Mouse (Mus musculus) T-helper 2 cell (primary cell): ENCODE measurements around the gene Defb35.
"Not testable (repeated sequence)": the region's sequence is repeated elsewhere in the genome, so short reads cannot be mapped to it uniquely, and the experiment has no call there.

Source experiments
- in situ Hi-C: fragments of 300-600 bp; cut with MboI, MseI; formaldehyde crosslinking; loops from one replicate; pipeline ENCODE4 v1.15.1; 2025; ENCODE audit warnings: high pct_unique_total_duplicates

Gene Defb35

GRCm38 (mm10) chr8:21938052-21938451, at the start of gene Defb35:
Gene Defb35, plus strand, starts transcription at chr8:21938352.
- in situ Hi-C loops = not testable (repeated sequence)

- in situ Hi-C loops = not testable (repeated sequence)
Measured at GRCm38 (mm10) chr8:21906290-21906689, 31.9 kb upstream of the Defb35 start, which contains the start of gene Defb11. Gene Defb11, minus strand, starts transcription at chr8:21906412.

- in situ Hi-C loops = no loop called here
Measured at GRCm38 (mm10) chr8:21911931-21912330, 26.2 kb upstream of the Defb35 start.

DNA sequence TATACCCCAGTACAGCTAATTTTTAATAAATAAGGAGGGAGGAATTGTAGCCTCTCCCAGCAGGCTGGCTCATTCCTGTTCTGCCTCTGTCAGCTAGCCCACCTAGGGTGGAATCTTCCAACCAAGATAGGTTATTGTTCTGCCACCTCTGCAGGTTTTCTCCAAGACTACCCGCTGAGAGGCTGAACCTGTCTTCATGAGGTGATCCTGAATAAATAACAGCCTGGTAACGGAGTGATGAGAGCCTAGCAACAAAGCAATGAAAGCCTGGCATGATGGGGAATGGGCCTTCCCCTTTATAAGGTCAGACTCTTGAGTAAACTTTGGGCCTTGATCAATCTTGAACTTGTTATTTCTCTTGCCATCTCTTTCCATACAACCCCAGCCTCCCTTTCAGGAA, 25.6 kb upstream of the Defb35 start:
- in situ Hi-C loops = no loop called here

GRCm38 (mm10) chr8:21915625-21916024, 22.5 kb upstream of the Defb35 start:
- in situ Hi-C loops = no loop called here

DNA sequence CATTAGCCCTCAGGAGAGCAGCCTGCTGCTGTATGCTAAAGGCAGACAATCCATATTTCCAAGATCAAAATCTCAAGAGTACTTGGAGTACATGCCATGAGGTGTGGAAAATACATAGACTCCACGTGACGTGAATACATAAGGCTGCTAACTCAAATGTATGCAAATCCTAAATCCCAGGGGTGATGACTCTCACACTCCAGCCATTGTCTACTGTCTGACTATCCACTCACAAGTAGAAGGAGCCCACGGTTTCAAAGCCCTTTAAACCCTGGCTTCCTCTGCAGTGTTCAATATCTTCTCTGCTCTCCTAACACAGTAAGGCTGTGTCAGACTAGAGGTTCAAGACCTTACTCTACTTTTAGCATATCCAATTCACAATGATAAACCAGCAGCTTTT, 7.4 kb upstream of the Defb35 start:
- in situ Hi-C loops = not testable (repeated sequence)

- in situ Hi-C loops = no loop called here
Measured at GRCm38 (mm10) chr8:21932610-21933009, 5.5 kb upstream of the Defb35 start, which contains the start of gene Defb15. Gene Defb15, minus strand, starts transcription at chr8:21932710.

- in situ Hi-C loops = no loop called here
Measured at GRCm38 (mm10) chr8:21946462-21946861, 8.3 kb downstream of the Defb35 start, which contains the start of gene Defb13. Gene Defb13, plus strand, starts transcription at chr8:21946762.

DNA sequence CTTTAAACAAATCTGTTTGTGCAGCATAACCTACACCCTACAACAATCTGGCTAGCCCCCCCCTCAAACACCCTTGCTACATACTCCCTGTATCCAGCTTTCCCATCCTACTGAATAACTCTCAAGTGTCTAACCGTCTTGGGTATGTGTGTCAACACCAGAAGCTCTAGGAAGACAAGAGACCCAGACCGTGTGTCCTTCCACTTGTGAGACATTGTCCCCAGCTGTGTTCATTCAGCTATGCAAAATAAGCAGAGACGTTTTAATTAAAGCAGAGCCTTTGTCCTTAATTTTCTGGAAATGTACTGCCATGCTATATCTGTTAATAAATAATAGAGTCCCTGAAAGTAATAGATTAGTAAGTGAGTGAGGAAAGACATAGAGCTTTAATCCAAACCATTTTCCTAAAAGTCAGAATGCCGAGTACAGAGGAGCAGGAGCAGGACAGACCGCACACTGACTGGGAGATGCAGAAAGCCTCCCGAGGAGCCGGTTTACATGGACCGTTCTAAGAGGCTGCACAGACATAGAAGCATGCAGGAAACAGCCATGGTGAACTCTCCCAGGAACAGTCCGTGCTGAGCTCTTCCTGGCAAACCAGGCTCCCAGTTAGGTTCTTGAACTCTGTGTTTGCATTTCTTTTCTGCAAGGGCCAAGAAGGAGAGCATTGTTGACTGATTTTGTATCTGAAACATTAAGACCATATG, 9.3 kb downstream of the Defb35 start:
- in situ Hi-C loops = no loop called here

DNA sequence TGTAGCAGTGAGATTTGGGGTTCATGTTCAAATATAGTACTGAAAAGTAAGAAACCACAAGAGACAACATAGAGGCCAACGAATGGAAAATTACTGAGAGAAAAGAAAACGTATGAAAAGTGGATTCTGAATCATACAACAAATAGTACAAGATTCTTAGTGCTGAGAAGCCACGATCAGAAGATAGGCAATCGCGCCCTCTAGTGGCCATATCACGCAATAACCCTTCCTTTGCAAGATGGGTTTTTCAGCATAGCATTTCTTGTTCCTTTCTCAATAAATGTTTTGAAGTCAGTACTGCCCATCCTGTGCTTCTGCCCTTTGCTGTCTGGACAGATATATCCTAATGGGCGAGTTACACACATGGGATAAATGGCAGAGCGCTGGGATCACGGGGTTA, 17.2 kb downstream of the Defb35 start:
- in situ Hi-C loops = no loop called here

DNA sequence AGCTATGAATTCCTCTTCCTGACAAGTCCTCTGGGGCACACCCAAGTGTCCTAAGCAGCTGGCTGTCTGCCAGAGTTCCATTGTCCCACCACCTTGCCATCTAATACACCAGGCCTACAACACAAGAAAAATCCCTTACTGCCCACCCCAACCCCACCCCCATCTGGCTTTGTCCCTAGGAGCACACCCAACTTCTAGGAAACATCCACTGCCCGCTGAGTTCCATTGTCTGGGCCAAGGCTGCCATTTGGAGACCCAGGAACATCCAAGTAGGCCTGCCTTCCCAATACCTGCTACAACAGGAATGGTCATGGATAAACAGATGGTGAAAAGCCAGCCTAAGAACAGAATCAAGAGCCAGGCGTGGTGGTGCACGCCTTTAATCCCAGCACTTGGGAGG, 18.2 kb downstream of the Defb35 start:
- in situ Hi-C loops = no loop called here

GRCm38 (mm10) chr8:21958414-21958813, 20.3 kb downstream of the Defb35 start, which contains the start of gene Fam90a1a:
Gene Fam90a1a, plus strand, starts transcription at chr8:21958714.
- in situ Hi-C loops = no loop called here

- in situ Hi-C loops = no loop called here
Measured at GRCm38 (mm10) chr8:21966646-21967045, 28.5 kb downstream of the Defb35 start.

- in situ Hi-C loops = no loop called here
Measured at GRCm38 (mm10) chr8:21969475-21969874, 31.3 kb downstream of the Defb35 start, which contains the start of gene Ccdc70. Gene Ccdc70, plus strand, starts transcription at chr8:21969775.

- in situ Hi-C loops = no loop called here
Measured at GRCm38 (mm10) chr8:21978193-21978592, 40.0 kb downstream of the Defb35 start.

- in situ Hi-C loops = no loop called here
Measured at GRCm38 (mm10) chr8:21981664-21982337, 43.6 kb downstream of the Defb35 start.
